Mouse (Mus musculus): Measurements from ENCODE around the gene Zfand5.
"Not testable (repeated sequence)": the region's sequence is repeated elsewhere in the genome, so short reads cannot be mapped to it uniquely, and the experiment has no call there.

The Zfand5 gene

DNA sequence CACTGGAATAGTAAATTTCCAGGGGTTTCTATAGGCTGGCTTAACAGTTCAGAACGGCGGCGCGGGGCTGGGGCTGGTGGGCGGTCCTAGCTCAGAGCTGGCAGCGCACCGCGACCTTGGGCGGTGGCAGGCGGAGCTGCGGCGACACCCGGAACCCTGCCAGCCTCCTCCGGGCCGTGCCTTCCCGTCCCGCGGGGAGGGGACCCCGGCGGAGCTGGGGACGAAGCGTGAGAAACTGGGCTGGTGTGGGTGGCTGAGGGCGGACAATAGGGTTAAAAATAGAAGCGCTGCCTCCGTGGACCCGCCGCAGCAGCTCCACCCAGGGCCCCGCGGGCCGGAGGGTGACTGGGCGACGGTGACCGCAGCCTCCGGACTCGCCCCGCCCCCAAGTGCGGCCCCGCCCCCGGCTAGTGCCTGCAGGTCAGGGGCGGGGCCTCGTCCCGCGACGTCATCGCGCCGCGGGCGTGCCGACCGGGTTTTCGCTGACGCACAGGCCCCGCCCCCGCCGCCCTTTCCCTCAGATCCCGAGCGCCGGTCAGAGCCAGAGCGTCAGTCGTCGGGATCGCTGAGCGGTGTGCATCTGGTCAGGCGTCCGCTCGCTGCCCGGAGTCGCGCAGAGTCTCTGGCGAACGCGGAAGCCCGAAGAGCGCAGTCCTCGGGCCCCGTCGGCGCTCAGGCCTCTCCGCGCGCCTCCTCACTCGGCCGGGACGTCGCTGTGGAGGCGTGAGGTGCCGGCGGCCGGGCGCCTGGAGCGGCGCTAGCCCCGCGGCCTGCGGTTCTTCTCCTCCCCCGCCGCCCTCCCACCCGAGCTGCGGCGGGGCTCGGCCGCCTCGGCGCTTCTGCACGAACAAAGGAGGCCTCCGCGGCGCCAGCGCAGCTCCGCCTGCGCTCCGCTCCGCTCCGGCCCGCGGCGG, at the start of gene Zfand5:
Gene Zfand5, plus strand, starts transcription at position 538 of the 914 bp plus-strand sequence.
- DNase-seq (ENCODE audit: low read depth, low spot score), result peak; percentile 95

GRCm38 (mm10) chr19:21227131-21227530, 44.9 kb upstream of the Zfand5 start:
- no peak for DNase-seq (ENCODE audit: low read depth, low spot score)

GRCm38 (mm10) chr19:21227754-21228153, 44.3 kb upstream of the Zfand5 start:
- DNase-seq (ENCODE audit: low read depth, low spot score), result no peak

GRCm38 (mm10) chr19:21248730-21249129, 23.3 kb upstream of the Zfand5 start:
- DNase-seq (ENCODE audit: low read depth, low spot score), result not testable (repeated sequence)

GRCm38 (mm10) chr19:21253846-21254245, 18.2 kb upstream of the Zfand5 start:
- no peak for DNase-seq (ENCODE audit: low read depth, low spot score)

GRCm38 (mm10) chr19:21255920-21256319, 16.2 kb upstream of the Zfand5 start:
- DNase-seq (ENCODE audit: low read depth, low spot score), result no peak

- no peak for DNase-seq (ENCODE audit: low read depth, low spot score)
These were observed 12.6 kb upstream of the Zfand5 start for GRCm38 (mm10) chr19:21259453-21259852.

- no peak for DNase-seq (ENCODE audit: low read depth, low spot score)
These were observed 11.8 kb upstream of the Zfand5 start for GRCm38 (mm10) chr19:21260280-21260679.

DNA sequence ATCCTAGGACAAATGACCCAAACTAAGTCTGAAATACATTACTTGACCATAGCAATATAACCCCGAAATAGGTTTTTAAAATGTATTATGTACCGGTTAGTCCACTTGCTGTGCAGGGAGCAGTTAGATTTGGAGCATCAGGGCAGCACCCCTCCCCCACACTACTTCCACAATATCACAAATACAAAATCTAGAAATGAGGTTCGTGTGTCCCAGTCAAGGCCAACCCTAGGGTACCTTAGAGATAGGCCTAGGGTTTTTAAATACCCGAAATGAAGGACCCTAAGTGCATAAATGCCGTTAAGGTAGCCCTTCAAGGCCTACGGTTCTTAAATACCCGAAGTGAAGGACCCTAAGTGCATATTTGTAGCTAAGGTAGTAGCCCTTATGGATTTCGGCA, 892 bp upstream of the Zfand5 start:
- no peak for DNase-seq (ENCODE audit: low read depth, low spot score)

GRCm38 (mm10) chr19:21272655-21273284, 692 bp downstream of the Zfand5 start:
- DNase-seq (ENCODE audit: low read depth, low spot score), result no peak

GRCm38 (mm10) chr19:21273440-21273839, 1.4 kb downstream of the Zfand5 start:
- no peak for DNase-seq (ENCODE audit: low read depth, low spot score)

- DNase-seq (ENCODE audit: low read depth, low spot score), result peak; percentile 58
These were observed 2.1 kb downstream of the Zfand5 start for GRCm38 (mm10) chr19:21274181-21274591.

DNA sequence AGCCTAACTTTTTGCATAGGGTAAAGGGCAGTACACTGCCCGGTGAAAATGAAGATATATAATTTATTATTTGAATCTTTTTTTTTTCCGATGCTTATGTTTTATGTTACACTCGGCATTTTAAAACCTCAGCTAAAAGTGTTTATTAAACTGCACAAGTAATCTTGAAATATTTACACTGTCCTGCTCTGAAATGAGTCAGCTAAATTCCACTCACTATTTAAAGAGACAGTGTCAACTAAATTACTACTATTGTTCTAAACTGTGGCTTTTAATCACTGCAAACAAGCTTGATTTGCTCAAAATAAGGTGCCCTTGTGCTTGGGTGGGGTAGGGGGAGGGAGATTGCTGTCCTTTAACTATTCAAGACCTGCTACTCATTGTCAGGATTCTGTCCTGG, 2.6 kb downstream of the Zfand5 start:
- no peak for DNase-seq (ENCODE audit: low read depth, low spot score)

GRCm38 (mm10) chr19:21276317-21276716, 4.2 kb downstream of the Zfand5 start:
- no peak for DNase-seq (ENCODE audit: low read depth, low spot score)

DNA sequence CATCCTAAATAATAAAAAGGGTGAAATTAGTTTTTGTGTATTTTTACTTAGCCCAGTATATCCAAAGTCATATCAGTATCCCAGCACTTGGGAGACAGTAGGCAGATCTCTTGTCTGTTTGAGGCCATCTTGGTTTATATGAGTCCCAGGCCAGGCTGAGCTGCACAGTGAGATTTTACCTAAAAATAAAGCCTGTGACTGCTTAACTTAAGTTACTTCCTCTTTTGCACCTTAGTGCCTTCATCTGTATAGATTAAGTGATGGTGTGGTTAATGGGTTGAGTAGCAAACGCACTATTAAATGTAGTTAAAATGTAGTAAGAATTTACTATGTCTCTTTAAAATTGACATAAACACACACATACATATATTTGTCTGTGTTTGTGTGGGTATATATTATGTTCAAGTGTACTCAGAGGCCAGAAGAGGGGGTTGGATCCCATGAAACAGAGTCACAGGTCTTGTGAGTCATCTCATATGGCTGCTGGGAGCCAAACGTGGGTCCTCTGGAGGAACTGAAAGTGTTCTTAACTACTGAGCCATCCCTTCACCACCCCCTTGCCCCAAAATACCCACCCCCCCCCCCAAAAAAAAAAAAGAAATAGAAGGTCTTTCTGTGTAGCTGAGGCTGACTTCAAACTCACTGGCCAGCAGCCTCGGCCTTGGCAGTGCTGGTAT, 14.5 kb downstream of the Zfand5 start:
- no peak for DNase-seq (ENCODE audit: low read depth, low spot score)

- DNase-seq (ENCODE audit: low read depth, low spot score), result no peak
These were observed 25.3 kb downstream of the Zfand5 start for GRCm38 (mm10) chr19:21297411-21297810.

DNA sequence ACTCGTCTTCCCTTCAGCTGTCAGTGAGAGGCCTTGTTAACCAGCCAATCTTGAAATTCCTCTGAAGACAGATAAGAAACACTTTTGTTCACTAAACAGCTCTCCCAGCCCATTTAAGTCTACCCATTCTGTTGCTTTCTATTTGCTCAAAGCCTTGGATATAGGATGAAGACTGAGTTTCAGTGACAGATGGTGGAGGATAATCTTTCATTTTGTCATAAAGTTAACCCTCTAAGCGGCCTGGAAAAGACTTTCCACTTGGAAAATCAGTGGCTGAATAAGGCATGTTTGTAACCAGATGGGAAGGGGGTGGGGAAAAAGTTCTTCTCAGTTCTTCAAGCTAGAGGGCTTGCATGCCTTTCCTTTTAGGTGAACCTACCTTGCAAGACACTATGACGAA, 29.7 kb downstream of the Zfand5 start:
- DNase-seq (ENCODE audit: low read depth, low spot score), result peak; percentile 43

DNA sequence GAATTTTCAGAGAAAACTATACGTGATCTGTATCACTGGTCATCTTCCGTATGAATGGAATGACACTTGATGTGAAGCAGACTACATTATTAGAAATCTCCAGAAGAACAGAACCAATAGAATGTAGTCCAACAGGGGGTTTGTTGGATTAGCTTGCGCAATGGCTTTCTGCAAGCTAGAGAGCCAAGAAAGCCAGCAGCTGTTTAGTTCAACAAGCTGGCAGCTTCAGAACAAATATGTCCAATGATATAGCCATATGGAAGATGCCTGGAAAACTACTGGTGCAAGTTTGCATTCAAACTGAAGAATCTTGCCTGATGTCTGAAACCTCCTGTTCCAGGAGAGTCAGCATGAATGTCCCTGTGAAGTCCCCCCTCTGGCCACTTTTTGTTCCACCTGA, 35.7 kb downstream of the Zfand5 start:
- no peak for DNase-seq (ENCODE audit: low read depth, low spot score)

DNA sequence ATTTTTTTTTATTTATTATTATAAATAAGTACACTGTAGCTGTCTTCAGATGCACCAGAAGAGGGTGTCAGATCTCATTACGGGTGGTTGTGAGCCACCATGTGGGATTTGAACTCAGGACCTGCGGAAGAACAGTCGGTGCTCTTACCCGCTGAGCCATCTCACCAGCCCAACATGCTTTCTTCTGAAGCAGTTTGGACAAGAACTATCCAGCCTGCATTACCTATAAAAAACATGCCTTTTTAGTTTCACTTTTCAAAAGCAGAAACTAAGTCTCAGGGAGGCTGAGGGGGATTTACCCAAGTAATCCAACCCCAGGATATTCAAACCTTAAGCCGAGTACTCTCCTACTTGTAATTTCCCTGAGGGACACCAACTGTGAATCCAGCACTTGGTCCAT, 38.3 kb downstream of the Zfand5 start:
- DNase-seq (ENCODE audit: low read depth, low spot score), result not testable (repeated sequence)

DNA sequence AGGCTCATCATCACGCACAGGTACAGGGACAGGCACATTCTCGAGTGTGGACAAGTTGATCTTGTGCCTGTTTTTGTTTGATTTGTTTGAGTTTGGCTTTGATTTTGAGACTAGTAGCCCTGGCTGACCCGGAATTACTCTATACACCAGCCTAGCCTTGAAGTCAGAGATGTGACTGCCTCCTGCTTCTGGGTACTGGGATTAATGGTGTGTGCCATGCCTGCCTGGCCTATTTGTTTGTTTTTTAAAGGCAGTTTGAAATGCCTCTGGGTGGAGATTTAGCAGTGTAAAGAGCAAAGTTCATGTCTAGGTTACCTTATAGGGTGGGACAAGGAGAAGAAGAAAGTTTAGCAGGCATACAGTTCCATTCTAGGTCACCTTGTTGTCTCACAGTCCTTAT, 43.6 kb downstream of the Zfand5 start:
- no peak for DNase-seq (ENCODE audit: low read depth, low spot score)

- DNase-seq (ENCODE audit: low read depth, low spot score), result no peak
These were observed 47.5 kb downstream of the Zfand5 start for GRCm38 (mm10) chr19:21319618-21320017.

DNA sequence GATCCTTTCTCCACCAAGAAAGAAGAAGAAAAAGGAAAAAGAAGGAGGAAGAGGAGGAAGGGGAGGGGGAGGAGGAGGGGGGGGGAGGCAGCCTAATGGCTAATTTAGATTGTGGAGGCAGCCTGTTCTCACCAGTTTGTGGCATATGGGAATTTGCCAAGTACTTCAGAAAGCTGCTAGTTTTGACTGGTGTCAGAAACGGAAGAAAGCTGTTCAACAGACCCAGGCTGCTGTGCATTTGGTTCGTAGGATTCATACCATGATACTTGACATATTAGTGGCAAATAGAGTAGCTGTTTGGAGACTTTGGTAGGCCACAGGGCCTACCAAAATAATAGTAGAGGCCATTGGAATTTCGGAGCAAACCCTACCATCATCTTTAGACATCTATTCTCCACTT, 53.3 kb downstream of the Zfand5 start:
- DNase-seq (ENCODE audit: low read depth, low spot score), result no peak

Data from retina, postnatal 7 days (tissue).